Mouse (Mus musculus) hindbrain, postnatal 0 days (tissue): ENCODE data around the gene Ccl9. TPM values are rescaled to one million over a fixed set of nuclear protein-coding genes. Genes with fewer than 3 reads are reported as not detected.
A peak's percentile ranks its signal among the peaks of the same experiment; 100 is the strongest.

ENCODE experiments used
- ATAC-seq: fragments of 200-750 bp; cut with Nextera tagmentation; 2 replicates; pipeline ENCODE4 v1.8.0; 2017; ENCODE audit warnings: mild to moderate bottlenecking, moderate TSS enrichment, moderate library complexity
- DNase-seq: peaks from one replicate; pipeline ENCODE4 v3.0.0-alpha.2; 2015; ENCODE audit warnings: low spot score
- H3K27ac ChIP-seq: fragments of 300-500 bp; sonication (generic); 2 replicates; pipeline ENCODE4 v1.5.1; 2014; ENCODE audit warnings: mild to moderate bottlenecking
- H3K27me3 ChIP-seq: fragments of 300-500 bp; sonication (generic); 2 replicates; pipeline ENCODE4 v1.6.1; 2014; ENCODE audit warnings: low read length, mixed read lengths; ENCODE audit not compliant: insufficient read depth
- H3K36me3 ChIP-seq: fragments of 300-500 bp; sonication (generic); 2 replicates; pipeline ENCODE4 v1.6.1; 2014; ENCODE audit warnings: low read length, mixed read lengths; ENCODE audit not compliant: insufficient read depth
- H3K4me1 ChIP-seq: fragments of 300-500 bp; sonication (generic); 2 replicates; pipeline ENCODE4 v1.6.1; 2014; ENCODE audit warnings: antibody characterized with exemption, low read length, mixed read lengths; ENCODE audit not compliant: insufficient read depth
- H3K4me2 ChIP-seq: fragments of 300-500 bp; sonication (generic); 2 replicates; pipeline ENCODE4 v1.6.1; 2014; ENCODE audit warnings: low read depth, mild to moderate bottlenecking, low read length, moderate library complexity, mixed read lengths
- H3K4me3 ChIP-seq: fragments of 300-500 bp; sonication (generic); 2 replicates; pipeline ENCODE4 v1.5.1; 2014; ENCODE audit warnings: low read length
- H3K9ac ChIP-seq: fragments of 300-500 bp; sonication (generic); replicated peaks from 2 replicates; pipeline ENCODE4 v1.6.1; 2014; ENCODE audit warnings: mild to moderate bottlenecking, low read length, moderate library complexity, mixed read lengths
- H3K9me3 ChIP-seq: fragments of 300-500 bp; sonication (generic); 2 replicates; pipeline ENCODE4 v1.6.1; 2016; ENCODE audit warnings: low read length, mixed read lengths
- CTCF ChIP-seq: IDR thresholded peaks from 2 replicates; pipeline ENCODE4 v1.5.1; 2016; ENCODE audit warnings: antibody characterized with exemption, control low read depth, low read depth
- WGBS: fragments of 180-500 bp; shearing (Covaris S2); extraction: QIAGEN DNeasy Blood & Tissue Kit; methylation state at CpG from one replicate; pipeline ENCODE4 v1.1.7; 2014; 5-methylcytosine and 5-hydroxymethylcytosine counted together
- polyA plus RNA-seq: library from polyadenylated mRNA; unstranded; fragments of >200 nt; fragmentation: Nextera tagmentation; extraction: Ambion mirVana; gene quantifications from 2 replicates; pipeline ENCODE4 v1.2.1, GENCODE M21; 2015
- total RNA-seq: library from RNA; depleted of rRNA; stranded (reverse); fragments of >200 nt; gene quantifications from 2 replicates; pipeline ENCODE4 v1.2.3, GENCODE M21; 2014

Gene Ccl9
- total and polyA plus RNA-seq, 2 experiments from 2014 or later, result 1.9 TPM

DNA sequence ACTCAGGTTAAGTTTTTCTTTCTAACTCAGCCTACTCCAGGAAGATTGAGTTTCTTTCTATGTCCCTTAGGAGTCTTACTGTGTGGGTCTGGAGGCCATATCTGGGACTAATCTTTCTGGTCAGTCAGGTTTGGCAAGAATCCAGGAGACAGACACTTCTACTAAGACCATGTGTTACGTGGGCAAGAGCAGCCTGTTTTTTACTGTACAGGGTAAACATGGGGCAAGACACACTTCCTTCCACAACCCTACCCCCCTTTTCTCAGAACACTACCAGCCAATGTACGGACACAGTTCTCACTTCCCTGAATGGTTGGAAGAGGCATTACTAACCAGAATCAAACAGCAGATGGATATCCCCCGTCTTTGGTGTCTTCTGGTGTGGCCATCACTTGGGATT is 34.2 kb downstream of the Ccl9 start:
- no peak for TF ChIP-seq CTCF
- no peaks in the 10 kb centered on the region for H3K9me3 ChIP-seq
- no peaks in the 10 kb centered on the region for H3K36me3 ChIP-seq
- no peak overlapping the region for H3K27ac ChIP-seq
- H3K4me1 ChIP-seq, result no peaks in the 10 kb centered on the region
- H3K4me3 ChIP-seq, result no peak overlapping the region
- H3K27me3 ChIP-seq, result no peaks in the 10 kb centered on the region
- ATAC-seq, result no peak
- WGBS, result 80% methylated on average over 3 of the region's 3 CpGs
- no peak overlapping the region for H3K4me2 ChIP-seq
- no peak for DNase-seq
- no peak overlapping the region for H3K9ac ChIP-seq

GRCm38 (mm10) chr11:83541415-83541814 is 37.0 kb downstream of the Ccl9 start:
- no peaks in the 10 kb centered on the region for H3K4me1 ChIP-seq
- no peak overlapping the region for H3K4me2 ChIP-seq
- no peak overlapping the region for H3K27ac ChIP-seq
- no peaks in the 10 kb centered on the region for H3K27me3 ChIP-seq
- ATAC-seq (no peak), DNase-seq (no peak)
- H3K36me3 ChIP-seq, result no peaks in the 10 kb centered on the region
- no peak for TF ChIP-seq CTCF
- 91% methylated on average over 3 of the region's 3 CpGs for WGBS
- no peaks in the 10 kb centered on the region for H3K9me3 ChIP-seq
- no peak overlapping the region for H3K4me3 ChIP-seq
- H3K9ac ChIP-seq, result no peak overlapping the region

- H3K27me3 ChIP-seq, result no peaks in the 10 kb centered on the region
- H3K36me3 ChIP-seq, result no peaks in the 10 kb centered on the region
- TF ChIP-seq CTCF, result no peak
- no peak overlapping the region for H3K9ac ChIP-seq
- no peak overlapping the region for H3K4me2 ChIP-seq
- H3K4me1 ChIP-seq, result no peaks in the 10 kb centered on the region
- DNase-seq (no peak), ATAC-seq (no peak)
- WGBS, result 73% methylated on average over 2 of the region's 2 CpGs
- H3K27ac ChIP-seq, result no peak overlapping the region
- no peaks in the 10 kb centered on the region for H3K9me3 ChIP-seq
- H3K4me3 ChIP-seq, result no peak overlapping the region
These were observed 37.5 kb downstream of the Ccl9 start for GRCm38 (mm10) chr11:83540931-83541330.

DNA sequence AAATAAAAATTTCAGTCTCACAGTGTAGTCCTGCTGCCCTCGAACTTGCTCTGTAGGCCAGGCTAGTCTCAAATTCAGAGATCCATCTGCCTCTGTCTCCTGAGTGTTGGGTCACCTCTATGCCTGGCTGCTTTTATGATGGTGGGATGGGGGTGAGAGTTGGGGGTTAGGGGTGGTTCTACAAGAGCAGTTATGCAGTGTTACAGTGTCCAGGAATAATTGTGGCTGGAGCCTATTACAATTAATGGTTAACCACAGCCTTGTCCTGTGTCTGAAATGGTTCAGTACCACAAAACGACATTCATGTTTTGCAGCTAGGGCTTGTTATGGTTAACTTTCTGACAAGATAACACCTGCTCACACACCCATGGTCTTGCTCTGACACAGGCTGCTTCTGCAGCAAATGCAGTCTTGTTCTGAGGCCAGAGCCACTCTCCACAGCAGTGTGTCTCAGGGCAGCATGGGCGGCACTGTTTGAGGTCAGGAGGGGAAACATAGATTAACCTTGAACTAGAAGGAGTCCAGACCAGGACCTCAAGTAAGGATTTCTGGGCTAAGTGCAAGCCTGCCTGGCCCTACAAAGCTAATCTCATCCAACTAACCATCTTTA is 39.6 kb downstream of the Ccl9 start:
- no peaks in the 10 kb centered on the region for H3K36me3 ChIP-seq
- H3K27me3 ChIP-seq, result no peaks in the 10 kb centered on the region

DNA sequence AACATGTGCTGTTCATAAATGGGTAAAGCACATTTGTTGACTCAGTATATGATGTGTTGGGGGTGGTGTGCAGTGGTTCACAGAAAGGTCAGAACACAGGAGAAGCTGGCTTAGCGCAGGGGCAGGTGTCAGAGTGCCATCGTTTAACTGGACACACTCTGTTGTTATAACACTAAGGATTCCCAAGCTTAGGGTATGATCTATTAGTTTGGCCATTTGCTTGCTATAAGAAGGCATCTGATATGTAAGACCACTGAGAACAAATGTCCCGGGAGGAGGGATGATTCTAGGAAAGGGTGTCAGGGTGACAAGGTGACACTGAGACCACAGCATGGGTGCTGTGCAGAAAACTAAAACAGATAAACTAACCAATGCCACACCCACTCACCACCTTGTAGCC is 41.6 kb downstream of the Ccl9 start:
- no peak overlapping the region for H3K4me3 ChIP-seq
- ATAC-seq (no peak), DNase-seq (no peak)
- no peaks in the 10 kb centered on the region for H3K4me1 ChIP-seq
- H3K9ac ChIP-seq, result no peak overlapping the region
- H3K36me3 ChIP-seq, result no peaks in the 10 kb centered on the region
- no peak overlapping the region for H3K27ac ChIP-seq
- 90% methylated on average over 3 of the region's 3 CpGs for WGBS
- no peak for TF ChIP-seq CTCF
- no peaks in the 10 kb centered on the region for H3K9me3 ChIP-seq
- no peak overlapping the region for H3K4me2 ChIP-seq
- H3K27me3 ChIP-seq, result no peaks in the 10 kb centered on the region

More for the DNA sequence above, 39.6 kb downstream of the Ccl9 start:
- TF ChIP-seq CTCF, result no peak
- H3K9me3 ChIP-seq, result no peaks in the 10 kb centered on the region
- DNase-seq, result no peak
- no peaks in the 10 kb centered on the region for H3K4me1 ChIP-seq
- H3K27ac ChIP-seq, result no peak overlapping the region
- 90% methylated on average over 3 of the region's 3 CpGs for WGBS
- no peak overlapping the region for H3K4me3 ChIP-seq
- H3K4me2 ChIP-seq, result no peak overlapping the region
- H3K9ac ChIP-seq, result no peak overlapping the region
- no peak for ATAC-seq

- DNase-seq, result peak; percentile 67
- no peak for TF ChIP-seq CTCF
- no peaks in the 10 kb centered on the region for H3K9me3 ChIP-seq
- H3K27ac ChIP-seq, result no peak overlapping the region
- WGBS, result 44% methylated on average over 13 of the region's 13 CpGs
- H3K4me2 ChIP-seq, result peak overlapping the region; percentile 30
- no peak overlapping the region for H3K9ac ChIP-seq
- H3K4me3 ChIP-seq, result no peak overlapping the region; the same call in 1 of the 2 replicates
- no peaks in the 10 kb centered on the region for H3K36me3 ChIP-seq
- H3K27me3 ChIP-seq, result no peaks in the 10 kb centered on the region
- peak; percentile 47; the same call in 1 of the 2 replicates for ATAC-seq
- H3K4me1 ChIP-seq, result no peaks in the 10 kb centered on the region
These were observed 43.6 kb downstream of the Ccl9 start for GRCm38 (mm10) chr11:83534609-83535423.

DNA sequence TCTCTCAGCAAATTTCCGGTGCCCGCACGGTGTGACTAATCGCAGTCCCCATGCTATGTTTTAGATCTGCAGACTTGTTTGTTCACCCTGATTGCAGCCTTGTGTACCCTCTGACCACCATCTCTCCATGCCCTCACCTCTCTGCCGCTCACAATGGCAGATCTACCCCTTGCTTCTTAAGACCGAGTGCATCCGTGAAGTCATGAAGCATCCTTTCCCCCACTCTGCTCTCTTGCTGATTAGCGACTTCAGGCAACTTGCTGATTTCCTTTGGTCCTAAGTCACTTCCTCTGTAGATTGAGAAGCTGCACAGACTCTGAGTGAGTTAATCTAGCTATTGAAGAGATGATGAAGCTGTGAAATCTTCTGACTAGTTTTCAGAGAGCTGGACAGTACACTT is 44.3 kb downstream of the Ccl9 start:
- ATAC-seq (no peak), DNase-seq (no peak)
- H3K4me1 ChIP-seq, result no peaks in the 10 kb centered on the region
- H3K27ac ChIP-seq, result no peak overlapping the region
- no peaks in the 10 kb centered on the region for H3K27me3 ChIP-seq
- H3K9me3 ChIP-seq, result no peaks in the 10 kb centered on the region
- H3K4me3 ChIP-seq, result no peak overlapping the region
- WGBS, result 84% methylated on average over 8 of the region's 8 CpGs
- TF ChIP-seq CTCF, result no peak
- H3K36me3 ChIP-seq, result no peaks in the 10 kb centered on the region
- H3K4me2 ChIP-seq, result peak overlapping the region; percentile 30
- H3K9ac ChIP-seq, result no peak overlapping the region
